Mouse (Mus musculus) heart, adult 8-10 months (tissue): ENCODE measurements around the gene Aadac. TPM values are rescaled to one million over a fixed set of nuclear protein-coding genes. Genes with fewer than 3 reads are reported as not detected.

ENCODE experiments used
- DNase-seq: peaks from one replicate; pipeline ENCODE4 v3.0.0; 2022; ENCODE audit warnings: low spot score
- total RNA-seq, 4 experiments: library from RNA; stranded (reverse); gene quantifications; 2 replicates each; pipeline ENCODE4 v1.2.4; 2022

Aadac gene
- total RNA-seq, result not detected

GRCm38 (mm10) chr3:60025417-60025816 lies at the start of gene Aadac:
Gene Aadac (plus strand): TSS chr3:60025717.
- no peak for DNase-seq

- no peak for DNase-seq
These were observed 21.9 kb upstream of the Aadac start for GRCm38 (mm10) chr3:60003622-60004021.

GRCm38 (mm10) chr3:60006443-60006842 lies 19.1 kb upstream of the Aadac start, which contains the start of gene Aadacl2:
Gene Aadacl2 (plus strand): TSS chr3:60006743.
- DNase-seq, result no peak

- no peak for DNase-seq
These were observed 6.0 kb downstream of the Aadac start for GRCm38 (mm10) chr3:60031511-60031910.

GRCm38 (mm10) chr3:60046221-60046913 lies 20.9 kb downstream of the Aadac start:
- DNase-seq, result no peak

GRCm38 (mm10) chr3:60053231-60053927 lies 27.9 kb downstream of the Aadac start:
- DNase-seq, result no peak

- no peak for DNase-seq
These were observed 28.4 kb downstream of the Aadac start for GRCm38 (mm10) chr3:60053931-60054330.

- no peak for DNase-seq
These were observed 30.9 kb downstream of the Aadac start for GRCm38 (mm10) chr3:60056451-60056850.

- DNase-seq, result no peak
These were observed 31.7 kb downstream of the Aadac start for GRCm38 (mm10) chr3:60057070-60057808.

- no peak for DNase-seq
These were observed 32.2 kb downstream of the Aadac start for GRCm38 (mm10) chr3:60057809-60058082.

GRCm38 (mm10) chr3:60078883-60079415 lies 53.4 kb downstream of the Aadac start:
- DNase-seq, result peak; percentile 40

GRCm38 (mm10) chr3:60080572-60080971 lies 55.1 kb downstream of the Aadac start:
- peak; percentile 21 for DNase-seq

GRCm38 (mm10) chr3:60081648-60082047 lies 56.1 kb downstream of the Aadac start, which contains the start of gene Sucnr1:
Gene Sucnr1 (plus strand): TSS chr3:60081869.
- DNase-seq, result no peak

GRCm38 (mm10) chr3:60082746-60083145 lies 57.2 kb downstream of the Aadac start:
- no peak for DNase-seq

GRCm38 (mm10) chr3:60085729-60086128 lies 60.2 kb downstream of the Aadac start:
- no peak for DNase-seq

Other genes with a start within 250 kb of the Aadac start
- not detected for gene Gm8298, start 164.7 kb upstream of the Aadac start, total RNA-seq
- gene C130079G13Rik, start 100.5 kb upstream of the Aadac start, total RNA-seq, result not detected
- gene Aadacl2, start 19.0 kb upstream of the Aadac start, total RNA-seq, result not detected
- not detected for gene Sucnr1, start 56.2 kb downstream of the Aadac start, total RNA-seq